Mouse (Mus musculus) liver, embryonic 14.5 days (tissue): ENCODE data around the gene Efemp2. TPM values are rescaled to one million over a fixed set of nuclear protein-coding genes. Genes with fewer than 3 reads are reported as not detected.
A peak's percentile ranks its signal among the peaks of the same experiment; 100 is the strongest.
"Not testable (repeated sequence)": the region's sequence is repeated elsewhere in the genome, so short reads cannot be mapped to it uniquely, and the experiment has no call there.

Source experiments
- ATAC-seq: fragments of 200-750 bp; cut with Nextera tagmentation; 2 replicates; pipeline ENCODE4 v1.8.0; 2017; ENCODE audit warnings: moderate number of reproducible peaks, mild to moderate bottlenecking, moderate library complexity; ENCODE audit not compliant: insufficient read depth
- DNase-seq, 3 experiments: peaks; one replicate each; pipeline ENCODE4 v3.0.0-alpha.2; 2012 to 2013; ENCODE audit warnings: low read depth in 3 of 3, low spot score in 3 of 3
- H3K27ac ChIP-seq: fragments of 300-500 bp; sonication (generic); 2 replicates; pipeline ENCODE4 v1.5.1; 2014; ENCODE audit warnings: moderate library complexity, mild to moderate bottlenecking, control low read depth, inconsistent platforms
- H3K27me3 ChIP-seq: fragments of 300-500 bp; sonication (generic); 2 replicates; pipeline ENCODE4 v1.6.1; 2014; ENCODE audit warnings: mild to moderate bottlenecking, low read length, moderate library complexity; ENCODE audit not compliant: control insufficient read depth, insufficient read depth
- H3K36me3 ChIP-seq: fragments of 300-500 bp; sonication (generic); replicated peaks from 2 replicates; pipeline ENCODE4 v1.6.1; 2014; ENCODE audit warnings: low read depth; ENCODE audit not compliant: control insufficient read depth, insufficient read depth
- H3K4me1 ChIP-seq, 2 experiments: fragments of 200-500 bp in 1 of 2; fragments of 300-500 bp in 1 of 2; sonication (generic) in 1 of 2; replicated peaks; 2 replicates each; pipeline ENCODE4 v1.6.1; 2012 to 2014; ENCODE audit warnings: antibody characterized with exemption in 1 of 2, inconsistent platforms in 1 of 2, low read length in 1 of 2; ENCODE audit not compliant: control insufficient read depth in 2 of 2, insufficient read depth in 2 of 2
- H3K4me2 ChIP-seq: fragments of 300-500 bp; sonication (generic); 2 replicates; pipeline ENCODE4 v1.6.1; 2014; ENCODE audit warnings: low read depth, mild to moderate bottlenecking, control low read depth, moderate library complexity
- H3K4me3 ChIP-seq, 2 experiments: fragments of 200-500 bp in 1 of 2; fragments of 300-500 bp in 1 of 2; sonication (generic) in 1 of 2; 2 replicates each; pipeline ENCODE4 v1.5.1; 2012 to 2014; ENCODE audit warnings: low read depth in 2 of 2, low read length in 2 of 2, mild to moderate bottlenecking in 2 of 2, control low read depth in 1 of 2, inconsistent platforms in 1 of 2, moderate library complexity in 1 of 2; ENCODE audit not compliant: insufficient read depth in 1 of 2
- H3K9ac ChIP-seq: fragments of 300-500 bp; sonication (generic); replicated peaks from 2 replicates; pipeline ENCODE4 v1.6.1; 2014; ENCODE audit warnings: mild to moderate bottlenecking, control low read depth, moderate library complexity
- H3K9me3 ChIP-seq: fragments of 300-500 bp; sonication (generic); 2 replicates; pipeline ENCODE4 v1.6.1; 2016; ENCODE audit warnings: low read length, mixed read lengths; ENCODE audit not compliant: control insufficient read depth
- CTCF ChIP-seq: IDR thresholded peaks from 2 replicates; pipeline ENCODE4 v1.5.1; 2016; ENCODE audit warnings: antibody characterized with exemption, low read depth, control low read depth
- EP300 ChIP-seq: IDR thresholded peaks from 2 replicates; pipeline ENCODE4 v1.6.1; 2016; ENCODE audit warnings: antibody characterized with exemption, low read depth
- WGBS: fragments of 180-500 bp; shearing (Covaris S2); extraction: QIAGEN DNeasy Blood & Tissue Kit; methylation state at CpG from one replicate; pipeline ENCODE4 v1.1.7; 2014; ENCODE audit not compliant: insufficient replicate concordance; 5-methylcytosine and 5-hydroxymethylcytosine counted together
- polyA plus RNA-seq, 2 experiments: library from polyadenylated mRNA; depleted of rRNA in 1 of 2; stranded (reverse) in 1 of 2; unstranded in 1 of 2; fragments of >200 nt; fragmentation: Nextera tagmentation in 1 of 2; extraction: Ambion mirVana in 1 of 2; gene quantifications; 2 replicates each; pipeline versions ENCODE4 v1.2.1 to v1.2.3; 2012 to 2014

The Efemp2 gene
- polyA plus RNA-seq, 2 experiments, result 11.4 to 11.6 TPM

- TF ChIP-seq EP300 (no peak), CTCF (peak; percentile 37; the same call in 1 of the 2 replicates)
- peak overlapping the region; percentile 67 to 71 for H3K4me3 ChIP-seq
- peaks cover 23% of the 10 kb centered on the region for H3K36me3 ChIP-seq
- no peaks in the 10 kb centered on the region for H3K27me3 ChIP-seq
- DNase-seq (peak; percentile 97 to 98 (median 98)), ATAC-seq (peak; percentile 73)
- H3K9ac ChIP-seq, result peak overlapping the region; percentile 87
- peak overlapping the region; percentile 99 for H3K4me2 ChIP-seq
- peaks cover 19 to 24% of the 10 kb centered on the region in 2 experiments for H3K4me1 ChIP-seq
- under 1% methylated on average over 26 of the region's 26 CpGs for WGBS
- no peaks in the 10 kb centered on the region for H3K9me3 ChIP-seq
- peak overlapping the region; percentile 91 for H3K27ac ChIP-seq
Measured at GRCm38 (mm10) chr19:5488878-5489571, 15.3 kb downstream of the Efemp2 start.

GRCm38 (mm10) chr19:5489721-5490120, 16.0 kb downstream of the Efemp2 start:
- Histone ChIP-seq H3K4me2 (peak overlapping the region; percentile 99), H3K4me1 (peaks cover 19 to 24% of the 10 kb centered on the region in 2 experiments), H3K36me3 (peaks cover 27% of the 10 kb centered on the region), H3K27ac (peak overlapping the region; percentile 91), H3K9ac (peak overlapping the region; percentile 7; the same call in 1 of the 2 replicates), H3K4me3 (peak overlapping the region in 1 of 2 experiments; percentile 81; a peak in 2 of 4 replicates)
- DNase-seq, ATAC-seq, H3K27me3 ChIP-seq, H3K9me3 ChIP-seq: not testable (repeated sequence)
- WGBS, result 32% methylated on average over 10 of the region's 10 CpGs

GRCm38 (mm10) chr19:5490313-5490897, 16.7 kb downstream of the Efemp2 start, which contains the start of gene Cfl1:
Gene Cfl1 (plus strand): TSS chr19:5490455.
- Histone ChIP-seq H3K4me1 (peaks cover 19 to 24% of the 10 kb centered on the region in 2 experiments), H3K9ac (peak within 1 kb of the TSS; percentile 86), H3K9me3 (no peaks in the 10 kb centered on the region), H3K4me2 (peak within 1 kb of the TSS; percentile 99), H3K36me3 (peaks cover 32% of the 10 kb centered on the region), H3K4me3 (peak within 1 kb of the TSS; percentile 81 to 91), H3K27me3 (no peaks in the 10 kb centered on the region), H3K27ac (peak within 1 kb of the TSS; percentile 91)
- WGBS, result under 1% methylated on average over 60 of the region's 62 CpGs
- DNase-seq (peak; percentile 92 to 94 (median 93)), ATAC-seq (peak; percentile 63)
- TF ChIP-seq EP300 (peak; percentile 14; the same call in 1 of the 2 replicates), CTCF (no peak; the same call in 1 of the 2 replicates)

GRCm38 (mm10) chr19:5490898-5491708, 17.3 kb downstream of the Efemp2 start:
- no peaks in the 10 kb centered on the region for H3K9me3 ChIP-seq
- peaks cover 19 to 24% of the 10 kb centered on the region in 2 experiments for H3K4me1 ChIP-seq

More at GRCm38 (mm10) chr19:5490898-5491708, 17.3 kb downstream of the Efemp2 start:
- WGBS, result under 1% methylated on average over 59 of the region's 59 CpGs
- H3K36me3 ChIP-seq, result peaks cover 38% of the 10 kb centered on the region
- peak overlapping the region; percentile 81 to 91 for H3K4me3 ChIP-seq
- H3K27ac ChIP-seq, result peak overlapping the region; percentile 91
- H3K27me3 ChIP-seq, result no peaks in the 10 kb centered on the region
- peak; percentile 38 for ATAC-seq
- TF ChIP-seq EP300 (no peak), CTCF (0 out of 2 replicates have a peak, but pooled peaks have one; percentile 1)
- H3K4me2 ChIP-seq, result peak overlapping the region; percentile 99
- peak in 2 of 3 experiments; percentile 70 to 78 for DNase-seq
- H3K9ac ChIP-seq, result peak overlapping the region; percentile 86
